Mouse (Mus musculus) stomach, postnatal 0 days (tissue): ENCODE measurements around the gene Gxylt1. TPM values are rescaled to one million over a fixed set of nuclear protein-coding genes. Genes with fewer than 3 reads are reported as not detected.

Experiments
- ATAC-seq: fragments of 200-750 bp; cut with Nextera tagmentation; 2 replicates; pipeline ENCODE4 v1.8.0; 2017; ENCODE audit not compliant: low FRiP score, low TSS enrichment
- DNase-seq: peaks from one replicate; pipeline ENCODE4 v3.0.0-alpha.2; 2016; ENCODE audit warnings: low spot score
- H3K27ac ChIP-seq: fragments of 300-500 bp; sonication (generic); replicated peaks from 2 replicates; pipeline ENCODE4 v1.5.1; 2014; ENCODE audit warnings: mild to moderate bottlenecking, control low read depth
- H3K27me3 ChIP-seq: fragments of 300-500 bp; sonication (generic); 2 replicates; pipeline ENCODE4 v1.6.1; 2014; ENCODE audit warnings: low read length; ENCODE audit not compliant: control insufficient read depth, insufficient read depth
- H3K36me3 ChIP-seq: fragments of 300-500 bp; sonication (generic); 2 replicates; pipeline ENCODE4 v1.6.1; 2014; ENCODE audit warnings: low read length, mixed read lengths; ENCODE audit not compliant: control insufficient read depth, insufficient read depth
- H3K4me1 ChIP-seq: fragments of 300-500 bp; sonication (generic); replicated peaks from 2 replicates; pipeline ENCODE4 v1.6.1; 2014; ENCODE audit warnings: antibody characterized with exemption; ENCODE audit not compliant: control insufficient read depth, insufficient read depth
- H3K4me2 ChIP-seq: fragments of 300-500 bp; sonication (generic); replicated peaks from 2 replicates; pipeline ENCODE4 v1.6.1; 2014; ENCODE audit warnings: low read depth, mild to moderate bottlenecking, control low read depth, moderate library complexity
- H3K4me3 ChIP-seq: fragments of 300-500 bp; sonication (generic); 2 replicates; pipeline ENCODE4 v1.5.1; 2014; ENCODE audit warnings: low read depth, low read length, control low read depth
- H3K9ac ChIP-seq: fragments of 300-500 bp; sonication (generic); 2 replicates; pipeline ENCODE4 v1.6.1; 2014; ENCODE audit warnings: mild to moderate bottlenecking, low read length, control low read depth, mixed read lengths
- H3K9me3 ChIP-seq: fragments of 300-500 bp; sonication (generic); 2 replicates; pipeline ENCODE4 v1.6.1; 2016; ENCODE audit warnings: low read length; ENCODE audit not compliant: control insufficient read depth
- CTCF ChIP-seq: IDR thresholded peaks from 2 replicates; pipeline ENCODE4 v1.5.1; 2016; ENCODE audit warnings: antibody characterized with exemption, low read depth, mild to moderate bottlenecking, moderate library complexity
- EP300 ChIP-seq: optimal IDR thresholded peaks from 2 replicates; pipeline ENCODE3; 2016; ENCODE audit warnings: antibody characterized with exemption
- WGBS: fragments of 180-500 bp; shearing (Covaris S2); extraction: QIAGEN DNeasy Blood & Tissue Kit; methylation state at CpG from one replicate; pipeline ENCODE4 v1.1.7; 2014; 5-methylcytosine and 5-hydroxymethylcytosine counted together
- polyA plus RNA-seq: library from polyadenylated mRNA; unstranded; fragments of >200 nt; fragmentation: Nextera tagmentation; extraction: Ambion mirVana; gene quantifications from 2 replicates; pipeline ENCODE4 v1.2.1, GENCODE M21; 2015

The Gxylt1 gene
- polyA plus RNA-seq, 1 experiment from 2014 or later: 5.7 TPM

GRCm38 (mm10) chr15:93266361-93266760 lies 8.6 kb downstream of the Gxylt1 start:
- WGBS: 86% methylated on average over 16 of the region's 16 CpGs
- Histone ChIP-seq H3K4me2 (no peak overlapping the region), H3K36me3 (no peaks in the 10 kb centered on the region), H3K9me3 (no peaks in the 10 kb centered on the region), H3K27ac (no peak overlapping the region), H3K4me1 (no peaks in the 10 kb centered on the region), H3K27me3 (no peaks in the 10 kb centered on the region), H3K9ac (no peak overlapping the region), H3K4me3 (no peak overlapping the region)
- DNase-seq: no peak
- no peak for ATAC-seq
- TF ChIP-seq EP300 (no peak), CTCF (no peak)

GRCm38 (mm10) chr15:93265728-93266127 lies 9.3 kb downstream of the Gxylt1 start:
- Histone ChIP-seq H3K9me3 (no peaks in the 10 kb centered on the region), H3K4me1 (no peaks in the 10 kb centered on the region), H3K36me3 (no peaks in the 10 kb centered on the region), H3K27me3 (no peaks in the 10 kb centered on the region), H3K9ac (no peak overlapping the region), H3K27ac (no peak overlapping the region), H3K4me3 (no peak overlapping the region), H3K4me2 (no peak overlapping the region)
- ATAC-seq (no peak), DNase-seq (peak; percentile 30)
- TF ChIP-seq EP300: no peak
- TF ChIP-seq CTCF: peak; percentile 79
- WGBS: 41% methylated on average over 2 of the region's 2 CpGs

GRCm38 (mm10) chr15:93265231-93265630 lies 9.7 kb downstream of the Gxylt1 start:
- ATAC-seq (peak; percentile 66), DNase-seq (no peak)
- no peak overlapping the region for H3K4me3 ChIP-seq
- no peak overlapping the region for H3K27ac ChIP-seq
- no peaks in the 10 kb centered on the region for H3K4me1 ChIP-seq
- no peaks in the 10 kb centered on the region for H3K36me3 ChIP-seq
- 61% methylated on average over 3 of the region's 3 CpGs for WGBS
- no peaks in the 10 kb centered on the region for H3K27me3 ChIP-seq
- TF ChIP-seq CTCF (no peak), EP300 (no peak)
- no peaks in the 10 kb centered on the region for H3K9me3 ChIP-seq
- H3K4me2 ChIP-seq: no peak overlapping the region
- H3K9ac ChIP-seq: no peak overlapping the region

- Histone ChIP-seq H3K27me3 (no peaks in the 10 kb centered on the region), H3K9ac (no peak overlapping the region), H3K4me1 (no peaks in the 10 kb centered on the region), H3K4me2 (no peak overlapping the region), H3K9me3 (no peaks in the 10 kb centered on the region), H3K36me3 (no peaks in the 10 kb centered on the region), H3K4me3 (no peak overlapping the region), H3K27ac (no peak overlapping the region)
- TF ChIP-seq EP300 (no peak), CTCF (no peak)
- ATAC-seq (no peak), DNase-seq (no peak)
- WGBS: 84% methylated on average over 3 of the region's 3 CpGs
Observed at GRCm38 (mm10) chr15:93264221-93264620, 10.8 kb downstream of the Gxylt1 start.

GRCm38 (mm10) chr15:93263566-93263965 lies 11.4 kb downstream of the Gxylt1 start:
- Histone ChIP-seq H3K4me2 (no peak overlapping the region), H3K9ac (no peak overlapping the region), H3K4me1 (no peaks in the 10 kb centered on the region), H3K4me3 (no peak overlapping the region), H3K27ac (no peak overlapping the region), H3K36me3 (no peaks in the 10 kb centered on the region), H3K27me3 (no peaks in the 10 kb centered on the region), H3K9me3 (no peaks in the 10 kb centered on the region)
- WGBS: 72% methylated on average over 7 of the region's 7 CpGs
- no peak for DNase-seq
- ATAC-seq: no peak
- TF ChIP-seq EP300 (no peak), CTCF (no peak)

- Histone ChIP-seq H3K36me3 (peaks cover 4% of the 10 kb centered on the region; the same call in 1 of the 2 replicates), H3K4me2 (no peak overlapping the region), H3K9ac (no peak overlapping the region), H3K27ac (no peak overlapping the region), H3K27me3 (no peaks in the 10 kb centered on the region), H3K4me1 (no peaks in the 10 kb centered on the region), H3K4me3 (no peak overlapping the region), H3K9me3 (no peaks in the 10 kb centered on the region)
- 48% methylated on average over 5 of the region's 5 CpGs for WGBS
- TF ChIP-seq CTCF (peak; percentile 69), EP300 (no peak)
- ATAC-seq (no peak), DNase-seq (no peak)
Observed at GRCm38 (mm10) chr15:93262818-93263217, 12.2 kb downstream of the Gxylt1 start.
